Mouse (Mus musculus) thymus, adult 2 months (tissue): ENCODE measurements around the gene Nup205. TPM values are rescaled to one million over a fixed set of nuclear protein-coding genes. Genes with fewer than 3 reads are reported as not detected.

Experiments
- DNase-seq: peaks from one replicate; pipeline ENCODE4 v3.0.0; 2021
- H3K27ac ChIP-seq: fragments of 200-500 bp; 2 replicates; pipeline ENCODE4 v1.5.1; 2012; ENCODE audit warnings: low read length, control low read depth; ENCODE audit not compliant: control insufficient read depth, insufficient read depth
- H3K27me3 ChIP-seq: fragments of 200-500 bp; 2 replicates; pipeline ENCODE4 v1.6.1; 2012; ENCODE audit warnings: mild to moderate bottlenecking, low read length, moderate library complexity, mixed read lengths; ENCODE audit not compliant: control insufficient read depth, insufficient read depth
- H3K36me3 ChIP-seq: fragments of 200-500 bp; 2 replicates; pipeline ENCODE4 v1.6.1; 2012; ENCODE audit warnings: mild to moderate bottlenecking, low read length, moderate library complexity; ENCODE audit not compliant: control insufficient read depth, insufficient read depth
- H3K4me1 ChIP-seq: fragments of 200-500 bp; replicated peaks from 2 replicates; pipeline ENCODE4 v1.6.1; 2012; ENCODE audit warnings: low read length; ENCODE audit not compliant: control insufficient read depth, insufficient read depth
- H3K4me3 ChIP-seq: fragments of 200-500 bp; 2 replicates; pipeline ENCODE4 v1.5.1; 2012; ENCODE audit warnings: mild to moderate bottlenecking, low read length, control low read depth, moderate library complexity; ENCODE audit not compliant: control insufficient read depth, insufficient read depth
- CTCF ChIP-seq: fragments of 200-500 bp; IDR thresholded peaks from 2 replicates; pipeline ENCODE4 v1.5.1; 2012; ENCODE audit warnings: mild to moderate bottlenecking, control low read depth, low read length, moderate library complexity, borderline replicate concordance; ENCODE audit not compliant: control insufficient read depth, poor library complexity, insufficient read depth; ENCODE audit errors: extremely low read depth
- POLR2A ChIP-seq: fragments of 200-500 bp; IDR thresholded peaks from 2 replicates; pipeline ENCODE4 v1.6.1; 2012; ENCODE audit warnings: mild to moderate bottlenecking, low read length, control low read depth, moderate library complexity; ENCODE audit not compliant: control insufficient read depth, poor library complexity, insufficient read depth; ENCODE audit errors: extremely low read depth
- WGBS: fragments of 180-500 bp; shearing (Covaris S2); methylation state at CpG from one replicate; pipeline ENCODE4 v1.1.7; 2018; 5-methylcytosine and 5-hydroxymethylcytosine counted together
- polyA plus RNA-seq: library from polyadenylated mRNA; depleted of rRNA; stranded (reverse); fragments of >200 nt; gene quantifications from 2 replicates; pipeline ENCODE4 v1.2.3, GENCODE M21; 2012

The Nup205 gene
- polyA plus RNA-seq, 1 experiment, result 36.5 TPM

DNA sequence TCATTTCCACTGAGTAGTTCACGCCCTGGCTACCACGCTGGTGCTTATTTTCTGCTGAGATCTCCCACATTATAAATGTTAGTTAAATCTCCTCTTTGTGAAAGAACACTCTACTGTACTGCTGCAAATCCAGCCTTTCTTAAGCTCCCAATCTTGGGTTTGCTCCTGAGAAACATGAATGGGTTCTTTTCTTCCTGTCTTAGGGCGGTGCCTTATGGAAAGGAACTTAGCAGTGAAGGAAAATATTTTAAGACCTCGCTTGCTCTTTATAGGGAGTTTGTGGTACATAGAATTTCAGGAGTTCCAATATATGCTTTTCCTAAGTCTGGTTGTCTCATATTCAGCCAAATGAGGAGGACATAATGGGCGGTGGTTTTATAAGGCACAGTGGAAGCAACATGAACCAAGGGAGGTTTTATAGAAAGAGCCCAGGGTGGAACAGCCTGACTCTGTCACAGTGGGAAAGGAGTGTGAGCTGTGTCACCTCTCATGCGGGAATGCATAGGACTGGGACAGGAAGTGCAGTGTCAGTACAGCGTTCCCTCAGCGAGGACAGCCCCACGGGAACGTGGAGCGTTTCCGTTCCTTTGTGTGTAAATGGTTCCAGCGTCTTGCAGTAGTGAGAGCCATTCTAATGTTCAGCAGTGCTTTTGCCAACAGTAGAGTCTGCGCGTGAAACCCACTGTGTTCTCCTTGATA lies 88.5 kb downstream of the Nup205 start:
- Histone ChIP-seq H3K27me3 (no peaks in the 10 kb centered on the region), H3K36me3 (peaks cover 14% of the 10 kb centered on the region), H3K27ac (no peak overlapping the region), H3K4me1 (no peaks in the 10 kb centered on the region), H3K4me3 (no peak overlapping the region)
- no peak for DNase-seq
- 87% methylated on average over 15 of the region's 15 CpGs for WGBS
- TF ChIP-seq POLR2A (no peak), CTCF (no peak)

DNA sequence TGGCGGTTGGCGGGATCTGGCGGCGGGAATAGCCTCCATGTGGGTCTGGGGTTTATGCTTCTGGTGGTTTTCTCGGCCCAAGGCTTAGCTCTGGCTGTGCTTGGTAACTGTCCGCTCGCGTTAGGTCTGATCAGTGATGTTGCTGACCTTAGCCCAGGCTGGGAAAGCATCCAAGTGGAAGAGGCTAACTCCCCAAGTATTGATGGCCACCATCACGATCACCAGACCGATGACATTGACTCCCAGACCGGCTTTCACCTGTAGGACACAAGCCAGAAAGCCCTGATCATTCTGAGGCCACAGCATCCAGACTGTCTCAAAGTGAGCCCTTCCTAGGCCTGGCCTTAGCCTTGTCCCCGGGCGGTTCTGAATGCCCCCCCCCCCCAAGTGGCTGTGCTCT lies 91.5 kb downstream of the Nup205 start:
- no peak for DNase-seq
- no peak overlapping the region for H3K27ac ChIP-seq
- no peak overlapping the region for H3K4me3 ChIP-seq
- H3K27me3 ChIP-seq, result no peaks in the 10 kb centered on the region
- H3K36me3 ChIP-seq, result no peaks in the 10 kb centered on the region
- WGBS, result 97% methylated on average over 13 of the region's 13 CpGs
- no peaks in the 10 kb centered on the region for H3K4me1 ChIP-seq
- TF ChIP-seq POLR2A (no peak), CTCF (no peak)

GRCm38 (mm10) chr6:35269643-35270042 lies 92.4 kb downstream of the Nup205 start:
- Histone ChIP-seq H3K27me3 (no peaks in the 10 kb centered on the region), H3K36me3 (no peaks in the 10 kb centered on the region), H3K4me1 (no peaks in the 10 kb centered on the region), H3K27ac (no peak overlapping the region), H3K4me3 (no peak overlapping the region)
- DNase-seq, result no peak
- 92% methylated on average over 13 of the region's 13 CpGs for WGBS
- TF ChIP-seq CTCF (no peak), POLR2A (no peak)

DNA sequence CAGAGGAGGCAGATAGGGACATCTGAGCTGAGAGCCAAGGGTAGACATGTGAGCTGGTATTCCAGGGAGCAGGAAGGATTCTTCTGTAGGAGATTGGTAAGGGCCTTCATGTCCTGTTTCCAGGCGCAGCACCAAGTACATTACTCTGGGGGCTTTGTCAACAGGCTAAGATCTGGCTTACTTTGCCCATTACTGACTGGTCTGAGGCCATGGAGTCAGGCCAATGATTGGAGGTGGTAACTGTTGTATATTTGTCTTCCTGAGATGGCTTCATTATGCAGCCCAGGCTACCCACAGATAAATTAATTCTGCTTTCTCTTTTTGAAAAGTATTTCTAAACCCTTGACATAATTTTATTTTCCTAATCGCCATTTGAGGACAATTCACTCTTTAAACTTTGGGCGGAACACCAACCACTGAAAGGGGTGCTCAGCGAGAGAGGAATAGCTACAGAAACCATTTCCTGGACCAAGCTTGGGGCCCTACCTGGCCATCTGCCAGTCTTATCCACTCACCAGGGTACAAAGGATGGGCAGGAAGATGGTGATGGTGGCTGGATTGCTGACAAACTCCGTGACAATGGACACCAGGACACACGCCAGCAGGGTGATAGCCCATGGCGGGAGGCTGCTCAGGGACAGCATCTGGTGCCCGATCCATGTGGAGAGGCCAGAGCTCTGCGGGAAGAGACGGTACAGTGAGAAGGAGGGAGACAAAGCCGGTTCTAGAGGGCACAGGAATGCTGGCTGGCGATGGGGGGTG lies 94.1 kb downstream of the Nup205 start:
- WGBS, result 93% methylated on average over 12 of the region's 12 CpGs
- TF ChIP-seq POLR2A (no peak), CTCF (no peak)
- H3K4me3 ChIP-seq, result no peak overlapping the region

GRCm38 (mm10) chr6:35271868-35272765 lies 94.9 kb downstream of the Nup205 start:
- Histone ChIP-seq H3K27ac (no peak overlapping the region), H3K27me3 (no peaks in the 10 kb centered on the region), H3K4me3 (no peak overlapping the region), H3K36me3 (no peaks in the 10 kb centered on the region), H3K4me1 (no peaks in the 10 kb centered on the region)
- TF ChIP-seq CTCF (no peak), POLR2A (no peak)
- no peak for DNase-seq
- WGBS, result 93% methylated on average over 20 of the region's 20 CpGs

More for the DNA sequence above, 94.1 kb downstream of the Nup205 start:
- no peak for DNase-seq
- H3K27me3 ChIP-seq, result no peaks in the 10 kb centered on the region
- no peak overlapping the region for H3K27ac ChIP-seq
- no peaks in the 10 kb centered on the region for H3K36me3 ChIP-seq
- no peaks in the 10 kb centered on the region for H3K4me1 ChIP-seq
